ENCODE assay signal across 11 mouse cellular contexts in the genomic region with DNA sequence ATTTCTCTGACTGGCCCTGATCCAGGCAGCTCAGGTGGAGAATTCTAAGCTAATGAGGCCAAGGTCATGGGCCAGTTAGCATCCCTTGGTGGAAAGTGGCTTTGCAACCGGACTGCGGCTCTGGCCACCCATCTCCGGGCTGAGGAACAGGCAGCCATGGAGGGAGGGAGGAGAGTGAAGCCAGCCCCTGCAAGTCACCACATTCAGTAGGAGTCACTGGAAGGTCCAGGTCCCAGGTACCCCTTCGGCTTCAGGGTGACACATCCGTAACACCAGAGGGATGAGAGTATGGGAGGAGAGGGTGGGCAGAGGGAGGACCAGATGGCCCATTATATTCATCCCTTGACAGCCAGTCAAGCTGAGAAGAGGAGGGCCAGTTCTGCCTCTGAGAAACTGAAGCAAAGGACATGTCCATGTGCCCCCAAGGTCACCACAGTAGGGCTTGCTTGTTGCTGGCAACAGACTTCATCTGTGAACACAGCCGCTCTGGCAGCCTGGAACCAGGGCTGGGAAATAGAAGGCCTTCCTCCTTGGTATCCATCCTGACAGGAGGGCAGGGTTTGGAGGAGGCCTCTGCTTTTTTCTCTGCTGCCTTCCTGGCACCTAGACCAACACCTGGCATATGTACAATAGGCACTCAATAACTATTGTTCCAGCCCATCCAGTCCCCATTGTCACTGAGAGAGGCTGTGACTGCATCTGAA. TPM values are rescaled to one million over a fixed set of nuclear protein-coding genes. Genes with fewer than 3 reads are reported as not detected.
DNase-seq lines count a peak whose midpoint lies in the region; ATAC-seq and TF ChIP-seq lines count a peak whose summit lies in the region.
"Had no signal": no experiment of that assay in that cellular context is flagged by ENCODE, and none has a peak within 500 bp of the region (broad histone marks: within the 10 kb centered on the region; RNA-seq: fewer than 3 reads in every experiment).

No protein-coding gene starts in this region.

- no peak for ATAC-seq in kidney, postnatal 0 days (replicated peaks; ENCODE audit: low FRiP score, low read depth)
- ATAC-seq in kidney, embryonic 14.5 days (ENCODE audit: low FRiP score, low TSS enrichment), result no peak
- ATAC-seq in hindbrain, embryonic 12.5 days (ENCODE audit: low FRiP score), result no peak
- ATAC-seq in neural tube, embryonic 15.5 days (ENCODE audit: low FRiP score), result no peak
- ATAC-seq in erythroblast, adult 5-6 weeks (replicated peaks; ENCODE audit: low FRiP score, poor library complexity, severe bottlenecking), result no peak
- ATAC-seq: Patski had no signal

- no peak overlapping the region for H3K4me2 ChIP-seq in kidney, postnatal 0 days (ENCODE audit: low read length)
- H3K4me2 ChIP-seq in kidney, embryonic 14.5 days (replicated peaks; ENCODE audit: low read depth, low read length), result no peak overlapping the region
- H3K4me2 ChIP-seq in hindbrain, embryonic 12.5 days (replicated peaks), result no peak overlapping the region
- H3K4me2 ChIP-seq in neural tube, embryonic 15.5 days, result no peak overlapping the region

- no peak overlapping the region for H3K4me3 ChIP-seq in kidney, postnatal 0 days (replicated peaks; ENCODE audit: low read depth, low read length)
- no peak overlapping the region for H3K4me3 ChIP-seq in kidney, embryonic 14.5 days (ENCODE audit: low read length)
- H3K4me3 ChIP-seq in hindbrain, embryonic 12.5 days, result no peak overlapping the region
- no peak overlapping the region for H3K4me3 ChIP-seq in neural tube, embryonic 15.5 days (replicated peaks)

- H3K9ac ChIP-seq in kidney, postnatal 0 days (ENCODE audit: low read depth, low read length), result 0 out of 2 replicates have a peak overlapping the region, but pooled peaks have one; percentile 13
- no peak overlapping the region for H3K9ac ChIP-seq in kidney, embryonic 14.5 days (ENCODE audit: low read depth, low read length)
- H3K9ac ChIP-seq in hindbrain, embryonic 12.5 days, result no peak overlapping the region; the same call in 1 of the 2 replicates
- H3K9ac ChIP-seq in neural tube, embryonic 15.5 days (replicated peaks), result no peak overlapping the region
- H3K9ac ChIP-seq: liver, embryonic 14.5 days had no signal

- peaks cover 12% of the 10 kb centered on the region; the same call in 1 of the 2 replicates for H3K4me1 ChIP-seq in kidney, postnatal 0 days (replicated peaks; ENCODE audit: insufficient read depth, low read length)
- peaks cover 27% of the 10 kb centered on the region for H3K4me1 ChIP-seq in kidney, embryonic 14.5 days (ENCODE audit: control insufficient read depth, insufficient read depth, low read length)
- H3K4me1 ChIP-seq in hindbrain, embryonic 12.5 days, result peaks cover 60% of the 10 kb centered on the region
- peaks cover 45% of the 10 kb centered on the region for H3K4me1 ChIP-seq in neural tube, embryonic 15.5 days

- intact Hi-C loops in left cerebral cortex, postnatal 10 days (cut with DNase I), result loop anchor here (5.0 kb wide), 3 partner anchors 108 to 373 kb away; no protein-coding TSS in a partner anchor

- no peak for TF ChIP-seq CTCF in kidney, postnatal 0 days (IDR thresholded peaks at IDR 0.05; ENCODE audit: low read depth)

- WGBS in kidney, postnatal 0 days, result 56% methylated on average over 6 of the region's 6 CpGs
- WGBS in kidney, embryonic 14.5 days, result 54% methylated on average over 6 of the region's 6 CpGs
- WGBS in hindbrain, embryonic 12.5 days, result 57% methylated on average over 6 of the region's 6 CpGs
- 66% methylated on average over 6 of the region's 6 CpGs for WGBS in neural tube, embryonic 15.5 days

- no peak for DNase-seq in kidney, postnatal 0 days (ENCODE audit: low spot score)
- DNase-seq in cerebellum, postnatal 25 days, result peak; percentile 66 to 67
- DNase-seq in left cerebral cortex, postnatal 10 days (ENCODE audit: extremely low spot score in 1 of 2, low spot score in 2 of 2), result no peak

- H3K36me3 ChIP-seq in kidney, postnatal 0 days (ENCODE audit: insufficient read depth, low read length), result no peaks in the 10 kb centered on the region
- H3K36me3 ChIP-seq in kidney, embryonic 14.5 days (ENCODE audit: control insufficient read depth, insufficient read depth, low read length), result no peaks in the 10 kb centered on the region
- no peaks in the 10 kb centered on the region for H3K36me3 ChIP-seq in hindbrain, embryonic 12.5 days
- no peaks in the 10 kb centered on the region for H3K36me3 ChIP-seq in neural tube, embryonic 15.5 days

- no peaks in the 10 kb centered on the region for H3K9me3 ChIP-seq in kidney, postnatal 0 days (replicated peaks; ENCODE audit: low read length)
- H3K9me3 ChIP-seq in kidney, embryonic 14.5 days (ENCODE audit: control insufficient read depth, low read length), result no peaks in the 10 kb centered on the region
- H3K9me3 ChIP-seq in hindbrain, embryonic 12.5 days (replicated peaks), result no peaks in the 10 kb centered on the region
- no peaks in the 10 kb centered on the region for H3K9me3 ChIP-seq in neural tube, embryonic 15.5 days (replicated peaks)

- no peaks in the 10 kb centered on the region for H3K27me3 ChIP-seq in kidney, postnatal 0 days (ENCODE audit: insufficient read depth, low read length)
- H3K27me3 ChIP-seq in kidney, embryonic 14.5 days (ENCODE audit: control insufficient read depth, insufficient read depth, low read length), result no peaks in the 10 kb centered on the region
- H3K27me3 ChIP-seq in hindbrain, embryonic 12.5 days, result no peaks in the 10 kb centered on the region
- H3K27me3 ChIP-seq in neural tube, embryonic 15.5 days (replicated peaks), result no peaks in the 10 kb centered on the region

- H3K27ac ChIP-seq in kidney, postnatal 0 days, result no peak overlapping the region
- H3K27ac ChIP-seq in kidney, embryonic 14.5 days (ENCODE audit: low read depth, low read length), result no peak overlapping the region
- peak overlapping the region; percentile 77 for H3K27ac ChIP-seq in hindbrain, embryonic 12.5 days
- 0 out of 2 replicates have a peak overlapping the region, but pooled peaks have one; percentile 42 for H3K27ac ChIP-seq in neural tube, embryonic 15.5 days (replicated peaks)
- H3K27ac ChIP-seq: liver, embryonic 14.5 days had no signal

RNA-seq across cellular contexts. Expression of gene Apol7a, which starts 43.9 kb away (rescaled TPM):
- polyA plus RNA-seq in kidney, postnatal 0 days (2015; fragmentation: Nextera tagmentation; extraction: Ambion mirVana), result 0.09 and 0.13 TPM in 2 replicates
- not detected in 2 replicates for polyA plus RNA-seq in kidney, embryonic 14.5 days (2014; fragmentation: Nextera tagmentation; extraction: Ambion mirVana)
- not detected in 2 replicates for polyA plus RNA-seq in hindbrain, embryonic 12.5 days (2016; fragmentation: Nextera tagmentation; extraction: Ambion mirVana)
- polyA plus RNA-seq in neural tube, embryonic 15.5 days (2015; fragmentation: Nextera tagmentation; extraction: Ambion mirVana), result 0.19 TPM in 1 of 2 replicates, not detected in the other
- not detected in 2 replicates for total RNA-seq in erythroblast, adult 5-6 weeks (2015; ENCODE audit: low replicate concordance)
- not detected in 2 replicates for total RNA-seq in erythroblast, adult 5-6 weeks (2017; ENCODE audit: low replicate concordance)
- total RNA-seq in left cerebral cortex, postnatal 10 days (2021), result under 1 TPM; 0.49 to 0.71 TPM
- total RNA-seq: layer of hippocampus, adult 18-20 months had no signal
- polyA plus RNA-seq: Patski had no signal

RNA-seq across cellular contexts. Expression of gene Rbfox2, which starts 48.2 kb away (rescaled TPM):
- polyA plus RNA-seq in kidney, postnatal 0 days (2015; fragmentation: Nextera tagmentation; extraction: Ambion mirVana), result 22.7 and 25.1 TPM in 2 replicates
- 57.6 and 64.6 TPM in 2 replicates for polyA plus RNA-seq in kidney, embryonic 14.5 days (2014; fragmentation: Nextera tagmentation; extraction: Ambion mirVana)
- 156 and 166 TPM in 2 replicates for polyA plus RNA-seq in hindbrain, embryonic 12.5 days (2016; fragmentation: Nextera tagmentation; extraction: Ambion mirVana)
- 103 and 120 TPM in 2 replicates for polyA plus RNA-seq in neural tube, embryonic 15.5 days (2015; fragmentation: Nextera tagmentation; extraction: Ambion mirVana)
- not detected in 2 replicates for total RNA-seq in erythroblast, adult 5-6 weeks (2015; ENCODE audit: low replicate concordance)
- total RNA-seq in erythroblast, adult 5-6 weeks (2017; ENCODE audit: low replicate concordance), result not detected in 2 replicates
- total RNA-seq in left cerebral cortex, postnatal 10 days (2021), result 100 to 1,000 TPM; 262 to 269 TPM

RNA-seq across cellular contexts. Expression of gene Apol9a, which starts 55.9 kb away (rescaled TPM):
- polyA plus RNA-seq in kidney, postnatal 0 days (2015; fragmentation: Nextera tagmentation; extraction: Ambion mirVana), result 0.33 TPM in 1 of 2 replicates, not detected in the other
- polyA plus RNA-seq in kidney, embryonic 14.5 days (2014; fragmentation: Nextera tagmentation; extraction: Ambion mirVana), result not detected in 2 replicates
- polyA plus RNA-seq in hindbrain, embryonic 12.5 days (2016; fragmentation: Nextera tagmentation; extraction: Ambion mirVana), result not detected in 2 replicates
- 0.28 and 0.37 TPM in 2 replicates for polyA plus RNA-seq in neural tube, embryonic 15.5 days (2015; fragmentation: Nextera tagmentation; extraction: Ambion mirVana)
- not detected in 2 replicates for total RNA-seq in erythroblast, adult 5-6 weeks (2015; ENCODE audit: low replicate concordance)
- 0.34 TPM in 1 of 2 replicates, not detected in the other for total RNA-seq in erythroblast, adult 5-6 weeks (2017; ENCODE audit: low replicate concordance)
- total RNA-seq in left cerebral cortex, postnatal 10 days (2021), result under 1 TPM; 0.55 to 0.81 TPM
- total RNA-seq: gastrocnemius, postnatal 4 days; layer of hippocampus, adult 18-20 months had no signal
- polyA plus RNA-seq: liver, embryonic 14.5 days had no signal

Comparison
In these comparisons a context has a peak if more than half of its experiments do, and no peak if none do; other contexts are left out.
1. DNase-seq: peak in cerebellum, postnatal 25 days (2 of 2); none in kidney, postnatal 0 days (single experiment) and left cerebral cortex, postnatal 10 days (0 of 2).
2. H3K27ac ChIP-seq: peak in hindbrain, embryonic 12.5 days (single experiment) and neural tube, embryonic 15.5 days (single experiment); none in kidney, postnatal 0 days (single experiment) and kidney, embryonic 14.5 days (single experiment).